Mouse (Mus musculus) adrenal gland, postnatal 14 days (tissue): ENCODE measurements around the gene Ubl7. TPM values are rescaled to one million over a fixed set of nuclear protein-coding genes. Genes with fewer than 3 reads are reported as not detected.

Source experiments
- DNase-seq: peaks from one replicate; pipeline ENCODE4 v3.0.0; 2021; ENCODE audit warnings: mixed read lengths
- total RNA-seq: library from RNA; stranded (reverse); gene quantifications from 2 replicates; pipeline ENCODE4 v1.2.3, GENCODE M21; 2021

Ubl7 gene
- total RNA-seq, 1 experiment from 2014 or later = 71.6 TPM

- peak; percentile 20 for DNase-seq
Observed at GRCm38 (mm10) chr9:57912571-57912970, 1.8 kb downstream of the Ubl7 start.

GRCm38 (mm10) chr9:57921491-57922060, 10.8 kb downstream of the Ubl7 start:
- no peak for DNase-seq

GRCm38 (mm10) chr9:57922381-57922780, 11.6 kb downstream of the Ubl7 start:
- DNase-seq = no peak

GRCm38 (mm10) chr9:57923046-57923445, 12.3 kb downstream of the Ubl7 start:
- no peak for DNase-seq

GRCm38 (mm10) chr9:57931166-57931767, 20.5 kb downstream of the Ubl7 start:
- DNase-seq = peak; percentile 40

GRCm38 (mm10) chr9:57932253-57932652, 21.5 kb downstream of the Ubl7 start:
- no peak for DNase-seq

- no peak for DNase-seq
Observed at GRCm38 (mm10) chr9:57932831-57933602, 22.2 kb downstream of the Ubl7 start.

GRCm38 (mm10) chr9:57935683-57936437, 25.1 kb downstream of the Ubl7 start:
- peak; percentile 93 for DNase-seq

GRCm38 (mm10) chr9:57937171-57937570, 26.4 kb downstream of the Ubl7 start:
- no peak for DNase-seq

GRCm38 (mm10) chr9:57937651-57938050, 26.9 kb downstream of the Ubl7 start:
- no peak for DNase-seq

- DNase-seq = no peak
Observed at GRCm38 (mm10) chr9:57938225-57939055, 27.7 kb downstream of the Ubl7 start.

GRCm38 (mm10) chr9:57939431-57940348, 28.9 kb downstream of the Ubl7 start, which contains the start of gene Sema7a:
Gene Sema7a, plus strand, starts transcription at chr9:57940112.
- peak; percentile 87 for DNase-seq

GRCm38 (mm10) chr9:57940349-57940794, 29.6 kb downstream of the Ubl7 start:
- DNase-seq = peak; percentile 60

- no peak for DNase-seq
Observed at GRCm38 (mm10) chr9:57940861-57941638, 30.3 kb downstream of the Ubl7 start.

GRCm38 (mm10) chr9:57942039-57942438, 31.3 kb downstream of the Ubl7 start:
- DNase-seq = no peak

GRCm38 (mm10) chr9:57943067-57943466, 32.3 kb downstream of the Ubl7 start:
- DNase-seq = no peak

- peak; percentile 77 for DNase-seq
Observed at GRCm38 (mm10) chr9:57944572-57944971, 33.8 kb downstream of the Ubl7 start.

GRCm38 (mm10) chr9:57945771-57946616, 35.2 kb downstream of the Ubl7 start:
- no peak for DNase-seq
